Mouse (Mus musculus): ENCODE data around the gene Vldlr.

Vldlr gene

DNA sequence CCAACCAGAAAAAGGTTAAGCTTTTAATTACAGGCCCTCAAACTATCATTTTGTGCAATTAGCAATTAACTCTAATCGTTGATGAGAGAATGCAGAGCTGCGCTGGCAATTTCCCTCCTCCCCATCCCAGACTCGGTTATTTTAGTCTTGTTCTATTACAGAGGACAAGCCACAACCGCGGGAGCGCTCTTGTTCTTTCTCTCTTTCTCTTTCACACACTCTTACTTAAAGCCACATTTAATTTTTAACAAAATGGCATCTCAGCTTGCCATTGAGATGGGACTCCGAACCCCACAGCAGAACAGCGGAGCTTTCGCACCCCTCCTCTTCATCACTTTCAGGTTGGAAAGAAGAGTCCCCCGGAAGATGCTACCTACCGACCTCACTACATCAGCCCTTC lies at the start of gene Vldlr:
Gene Vldlr (plus strand): TSS at position 167 of the 400 bp plus-strand sequence.
- DNase-seq (ENCODE audit: low read depth): no peak

DNA sequence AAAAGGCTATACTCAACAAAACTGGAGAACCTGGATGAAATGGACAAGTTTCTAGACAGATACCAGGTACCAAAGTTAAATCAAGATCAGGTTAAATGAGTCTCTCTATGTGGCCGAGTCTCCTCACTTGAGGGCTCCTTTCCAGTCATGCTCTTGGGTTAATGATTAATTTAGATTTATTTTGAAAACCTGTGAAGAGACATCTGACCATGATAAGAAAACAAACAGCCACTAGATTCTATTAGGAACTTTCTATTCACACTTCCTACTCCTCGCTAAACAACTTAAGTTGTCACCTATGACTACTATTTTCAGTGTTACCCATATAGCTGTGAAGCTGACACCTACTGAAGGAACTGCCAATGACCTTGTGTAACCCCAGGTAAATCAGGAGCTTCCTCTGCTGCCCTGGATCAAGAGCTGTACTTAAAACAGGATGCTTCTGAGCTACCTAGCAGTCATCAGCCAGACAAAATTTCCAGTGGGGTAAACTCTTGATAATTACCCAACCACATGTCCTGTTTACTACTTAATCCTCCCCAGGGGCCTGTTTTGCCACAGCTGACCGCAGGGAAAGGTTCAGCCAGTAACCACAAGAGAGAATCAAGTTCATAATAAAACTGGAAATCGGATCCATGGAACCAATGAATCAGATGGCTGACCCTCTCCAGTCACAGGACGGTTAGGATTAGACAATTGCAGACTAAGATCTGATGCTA lies 48.5 kb upstream of the Vldlr start:
- no peak for DNase-seq (ENCODE audit: low read depth)

DNA sequence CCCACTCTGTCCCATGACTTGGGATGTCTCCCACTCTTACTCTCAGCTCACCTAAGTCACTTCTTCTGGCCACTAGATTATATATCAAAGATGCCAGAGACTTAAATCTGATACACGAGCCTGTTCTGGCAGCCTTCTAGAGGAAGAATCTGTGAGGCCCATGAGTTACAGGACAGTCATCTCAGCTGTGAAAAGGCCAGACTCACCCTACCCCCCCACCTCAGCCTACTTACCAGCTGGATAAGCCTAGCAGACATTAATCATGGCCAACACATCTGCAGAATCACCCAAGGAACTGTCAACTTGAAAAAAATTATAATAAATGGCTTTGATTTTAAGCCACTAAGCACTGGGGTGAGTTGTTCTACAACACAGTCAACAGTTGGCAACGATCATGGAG lies 42.4 kb upstream of the Vldlr start:
- no peak for DNase-seq (ENCODE audit: low read depth)

DNA sequence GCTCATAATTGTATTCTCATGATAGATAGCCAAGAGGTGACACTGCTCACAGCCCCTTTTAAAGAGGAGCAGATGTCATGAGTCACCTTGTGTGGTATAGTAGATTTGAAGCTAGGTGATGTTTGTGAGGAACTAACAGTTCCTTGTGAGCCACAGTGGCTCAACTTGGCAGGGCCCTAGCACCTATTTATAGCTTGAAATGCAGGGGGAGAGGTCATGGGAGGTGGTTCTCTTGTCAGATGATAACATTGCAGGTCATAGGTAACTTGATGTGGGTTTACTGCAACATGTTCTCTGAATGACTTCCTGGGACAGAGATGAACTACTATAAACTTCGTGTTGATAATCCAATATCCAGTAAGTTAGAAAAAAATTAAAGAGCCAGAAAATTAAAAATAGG lies 40.7 kb upstream of the Vldlr start:
- no peak for DNase-seq (ENCODE audit: low read depth)

DNA sequence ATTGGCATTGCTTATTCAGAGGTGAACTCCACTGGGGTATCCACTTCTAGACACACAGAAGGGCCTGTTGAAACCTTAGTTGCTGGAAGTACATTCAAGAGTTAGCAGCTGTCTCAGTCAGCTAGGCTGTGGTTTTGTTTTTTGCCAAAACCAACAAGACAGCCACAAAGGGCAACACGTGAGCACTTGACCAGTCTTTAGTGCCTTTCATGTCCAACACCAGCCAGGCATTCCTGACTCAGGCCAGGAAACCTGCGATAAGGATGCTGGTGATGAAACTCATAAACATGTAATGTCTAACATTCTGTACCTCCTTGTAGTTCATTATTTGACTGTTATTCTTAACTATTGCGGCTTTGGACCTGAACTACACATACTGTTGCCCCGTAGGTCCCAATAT lies 39.7 kb upstream of the Vldlr start:
- DNase-seq (ENCODE audit: low read depth): peak; percentile 55

DNA sequence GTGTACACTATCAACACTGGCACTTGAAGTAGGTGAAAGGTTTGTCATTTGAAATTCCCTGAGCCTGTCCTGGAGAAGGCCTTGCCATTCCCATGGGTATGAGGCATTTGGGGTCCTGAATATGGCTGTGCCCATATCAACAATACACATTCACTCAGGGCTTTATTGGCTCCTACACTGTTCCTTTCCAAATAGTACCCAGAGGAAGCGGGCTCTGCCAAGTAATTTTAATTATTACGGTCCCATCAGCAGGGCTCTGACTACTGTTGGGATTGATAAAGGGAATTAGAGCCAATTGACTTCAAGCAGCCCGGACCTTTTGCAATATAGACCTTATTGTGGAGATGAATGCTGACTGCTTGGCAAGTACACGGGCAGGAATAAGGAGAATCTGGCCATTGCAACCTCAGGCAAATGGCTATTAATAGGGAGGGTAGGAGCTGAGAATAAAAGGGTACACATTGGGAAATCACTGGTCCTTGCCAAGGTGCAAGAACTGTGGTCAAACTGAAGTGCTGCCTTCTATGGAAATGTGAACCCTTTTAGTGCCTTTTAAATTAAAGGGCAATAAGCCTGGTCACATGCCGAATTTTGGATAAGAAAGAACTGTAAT lies 38.0 kb upstream of the Vldlr start:
- no peak for DNase-seq (ENCODE audit: low read depth)

DNA sequence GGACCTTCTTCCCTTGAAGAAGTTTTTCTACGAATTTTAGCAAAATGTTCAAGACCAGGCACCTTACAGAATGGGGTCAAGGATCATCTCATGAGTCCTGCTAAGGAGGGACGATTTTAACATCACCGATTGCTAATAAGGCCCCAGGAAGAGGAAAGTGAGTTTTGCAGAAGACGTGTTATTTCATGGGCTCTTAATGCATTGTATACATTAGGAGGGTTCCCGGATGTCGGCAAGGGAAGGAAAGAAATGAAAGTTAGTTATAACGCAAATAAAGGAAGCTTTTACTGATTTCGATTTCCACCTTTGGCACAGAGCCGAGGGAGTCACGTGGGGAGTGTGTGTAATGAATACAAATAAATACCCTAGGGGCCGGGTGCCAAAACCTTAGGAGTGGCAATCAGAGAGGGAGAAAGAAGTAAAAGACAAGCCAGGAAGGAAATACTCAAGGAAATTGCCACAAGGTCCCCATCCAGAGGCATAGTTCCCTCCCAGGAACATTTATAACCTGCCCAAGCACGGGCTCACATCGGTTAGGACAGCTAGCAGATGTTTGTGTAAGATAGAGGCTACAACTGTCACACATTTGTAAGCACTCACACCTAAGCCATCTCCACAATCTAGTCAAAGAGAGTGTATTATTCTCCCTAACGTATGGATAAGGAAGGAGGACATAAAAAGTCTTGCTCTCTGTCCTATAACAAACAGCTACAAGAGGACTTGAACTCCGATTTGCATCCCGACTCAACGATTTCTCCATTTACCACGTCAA lies 35.7 kb upstream of the Vldlr start:
- no peak for DNase-seq (ENCODE audit: low read depth)

DNA sequence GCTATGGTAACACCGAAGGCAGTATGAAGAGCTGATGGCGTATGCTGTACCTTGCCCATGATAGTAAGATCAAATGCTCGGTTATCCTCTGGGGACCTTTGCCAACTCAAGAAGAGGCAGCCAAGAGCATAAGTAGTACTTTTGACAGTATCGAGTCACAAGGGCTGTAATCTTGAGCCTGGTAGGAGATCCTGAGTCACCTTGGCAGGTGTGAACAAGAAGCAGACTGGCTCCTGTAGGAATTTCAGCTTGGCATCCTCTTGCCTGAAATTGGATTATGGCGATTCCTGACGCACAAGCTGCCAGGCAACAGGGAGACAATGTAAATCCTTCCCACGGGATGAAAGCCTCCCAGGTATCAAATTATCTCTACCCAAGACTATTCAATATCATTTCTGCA lies 32.8 kb upstream of the Vldlr start:
- no peak for DNase-seq (ENCODE audit: low read depth)

DNA sequence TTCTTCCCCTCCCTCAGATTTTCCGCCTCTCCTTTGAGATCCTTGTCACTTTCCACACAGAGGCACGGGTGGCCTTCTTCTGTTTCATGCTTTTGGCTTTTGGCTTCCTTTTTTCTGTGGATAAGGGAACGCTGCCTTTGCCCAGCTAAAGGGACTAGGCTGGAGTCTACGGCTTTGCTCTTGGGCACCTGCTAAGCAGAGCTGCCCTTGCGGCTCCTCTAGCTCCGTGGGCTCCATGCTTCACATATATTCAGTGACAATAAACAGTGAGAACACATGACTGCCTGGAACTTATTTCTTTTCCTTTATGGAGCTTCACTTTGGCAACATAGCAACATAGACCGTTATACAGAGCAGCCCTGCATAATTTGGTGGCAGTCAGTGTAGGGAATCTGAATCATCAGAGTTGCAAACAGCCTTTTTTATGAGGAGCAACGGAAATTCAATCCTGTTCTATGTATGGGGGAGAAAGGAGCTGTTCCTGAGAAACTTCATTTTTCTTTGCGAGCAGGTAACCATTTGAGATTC lies 12.5 kb upstream of the Vldlr start:
- no peak for DNase-seq (ENCODE audit: low read depth)

DNA sequence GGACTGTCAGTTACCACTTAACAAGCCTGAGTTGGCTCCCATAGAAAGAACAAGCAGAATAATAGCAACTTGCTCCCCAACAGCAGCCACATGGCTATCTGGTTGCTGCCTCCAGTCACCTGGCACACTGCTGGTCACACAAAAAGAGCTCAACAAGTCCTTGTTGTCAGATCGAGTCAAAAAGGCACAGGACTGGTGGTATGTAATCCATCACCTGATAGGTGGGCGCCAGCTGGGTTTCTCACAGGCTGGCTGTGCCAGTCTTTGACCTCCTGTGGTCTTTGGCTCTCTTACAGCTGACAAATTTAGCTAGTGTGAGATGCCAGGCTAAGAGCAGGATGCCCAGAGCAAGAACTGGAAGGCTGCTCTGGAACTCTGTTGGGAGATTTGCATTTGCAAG lies 5.3 kb upstream of the Vldlr start:
- DNase-seq (ENCODE audit: low read depth): no peak

DNA sequence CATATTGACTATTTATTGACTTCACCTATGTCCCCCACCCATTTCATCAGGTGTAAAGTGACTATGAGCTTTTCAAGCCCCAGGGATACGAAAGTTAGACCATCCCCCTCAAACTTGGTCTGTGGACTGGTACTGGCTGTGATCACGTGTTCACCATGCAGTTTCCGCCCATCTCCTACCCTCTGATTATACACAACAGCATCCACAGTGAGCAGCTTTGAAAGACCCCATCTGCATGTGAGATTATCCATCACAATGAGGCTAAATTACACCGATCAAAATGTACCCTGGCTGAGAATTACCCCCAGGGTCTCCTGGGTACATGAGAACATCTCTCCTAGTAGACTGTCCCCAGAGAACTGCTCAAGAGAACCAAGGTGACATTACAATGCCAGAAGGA lies 688 bp upstream of the Vldlr start:
- no peak for DNase-seq (ENCODE audit: low read depth)

DNA sequence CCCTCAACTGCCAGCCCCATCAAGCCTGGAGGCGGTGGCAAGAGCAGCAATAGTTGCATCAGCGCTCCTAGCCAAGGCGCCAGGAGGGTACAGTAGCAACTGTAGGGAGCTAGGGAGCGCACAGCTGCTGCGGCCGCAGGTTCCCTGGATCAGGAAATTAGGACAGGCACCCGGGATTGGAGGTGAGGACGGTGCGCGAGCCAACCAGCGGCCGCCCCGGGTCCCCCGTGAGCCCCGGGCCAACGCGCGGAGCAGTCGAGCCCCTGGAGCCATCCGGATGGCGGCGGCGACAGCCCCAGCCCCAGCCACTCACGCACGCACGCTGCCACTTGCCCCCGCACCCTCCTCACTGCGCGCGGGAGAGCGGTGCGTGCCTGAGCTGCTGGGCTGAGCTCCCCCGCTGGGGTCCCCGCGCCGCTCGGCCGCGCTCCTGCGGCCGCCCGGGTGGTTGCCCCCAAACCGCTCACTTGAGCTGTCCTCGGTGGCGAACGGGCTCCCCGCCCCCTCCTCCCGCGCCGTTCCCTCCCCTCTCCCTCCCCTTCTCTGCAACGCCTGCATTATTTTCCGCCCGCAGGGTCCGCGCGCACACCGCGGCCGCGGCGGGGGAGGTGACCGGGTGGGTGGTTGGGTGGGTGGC lies 601 bp downstream of the Vldlr start:
- peak; percentile 3 for DNase-seq (ENCODE audit: low read depth)

DNA sequence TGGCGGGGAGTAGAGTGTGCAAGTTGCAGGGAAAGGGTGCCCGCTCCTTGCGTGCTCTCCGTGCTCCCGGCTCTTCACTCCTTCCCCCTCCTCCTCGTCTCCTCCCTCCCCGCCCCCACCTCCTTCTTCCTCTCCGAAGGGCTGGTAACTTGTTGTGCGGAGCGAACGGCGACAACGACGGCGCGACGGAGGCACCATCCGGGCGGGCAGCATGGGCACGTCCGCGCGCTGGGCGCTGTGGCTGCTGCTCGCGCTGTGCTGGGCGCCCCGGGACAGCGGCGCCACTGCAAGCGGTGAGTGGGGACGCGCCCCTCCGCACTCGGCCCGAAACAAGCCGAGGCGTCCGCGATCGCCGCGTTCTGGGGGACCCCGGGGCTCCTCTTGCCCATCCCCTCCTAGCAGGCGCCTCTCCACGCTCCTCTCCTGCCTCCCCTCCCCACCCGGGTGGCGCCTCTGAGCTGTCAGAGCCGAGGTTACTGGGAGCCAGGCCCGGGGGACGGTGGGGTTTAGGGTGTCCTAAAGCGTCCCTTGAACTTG lies 1.2 kb downstream of the Vldlr start:
- DNase-seq (ENCODE audit: low read depth): no peak

DNA sequence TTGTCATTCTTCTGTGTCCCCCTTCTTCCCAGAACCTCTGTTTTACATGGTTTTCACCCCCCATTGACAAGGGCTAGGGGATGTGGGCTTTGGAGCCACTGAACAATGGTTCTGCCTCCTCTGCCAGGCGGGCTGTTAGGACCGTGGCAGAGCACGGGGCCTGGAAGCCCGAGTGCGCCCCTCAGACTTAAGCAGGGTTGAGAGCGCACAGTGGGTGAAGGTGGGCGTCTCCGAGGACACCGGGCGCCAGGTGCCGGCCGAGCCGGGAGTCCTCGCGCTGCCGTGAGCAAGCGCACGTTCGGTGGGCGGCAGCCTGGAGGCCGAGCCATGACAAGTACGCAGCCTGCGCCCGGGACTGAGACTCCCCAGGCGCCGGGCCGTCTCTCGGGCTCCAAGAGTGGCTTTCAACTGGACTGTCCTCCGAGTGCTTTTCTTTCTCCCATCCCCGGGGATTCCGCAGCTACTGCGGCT lies 1.7 kb downstream of the Vldlr start:
- DNase-seq (ENCODE audit: low read depth): no peak

DNA sequence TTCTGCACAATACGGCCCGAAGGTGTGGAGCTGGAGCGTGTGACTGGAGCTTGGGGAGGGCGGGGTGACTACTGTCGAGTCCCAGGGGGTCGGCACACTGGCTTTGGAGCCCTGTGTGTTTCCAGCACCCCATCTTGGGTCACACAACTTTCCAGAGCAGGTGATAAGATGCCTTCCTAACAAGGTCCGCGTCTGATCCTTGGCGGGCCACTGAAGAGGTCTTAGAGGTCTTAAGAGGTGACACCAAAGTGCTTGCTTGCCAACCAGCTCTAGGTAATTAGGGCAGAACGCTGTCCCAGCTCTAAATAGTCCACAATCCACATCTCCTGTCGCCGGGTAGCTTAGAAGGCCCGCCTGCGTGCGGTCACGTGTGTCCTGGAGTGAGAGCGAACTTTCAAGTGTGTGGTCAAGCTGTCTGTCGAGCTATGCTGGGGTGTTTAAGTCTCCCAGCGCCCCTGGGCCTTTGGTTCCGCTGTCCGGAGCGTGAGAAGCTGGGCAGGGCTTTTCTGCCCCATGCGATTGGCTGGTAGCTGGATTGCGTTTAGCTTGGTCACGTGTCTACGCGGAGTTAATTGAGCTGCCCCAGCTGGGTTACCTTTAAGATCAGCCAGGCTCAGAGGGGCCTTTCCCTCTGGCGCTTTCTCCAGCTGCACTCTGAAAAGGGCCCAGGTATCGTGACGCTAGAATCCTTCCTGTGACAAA lies 2.4 kb downstream of the Vldlr start:
- no peak for DNase-seq (ENCODE audit: low read depth)

DNA sequence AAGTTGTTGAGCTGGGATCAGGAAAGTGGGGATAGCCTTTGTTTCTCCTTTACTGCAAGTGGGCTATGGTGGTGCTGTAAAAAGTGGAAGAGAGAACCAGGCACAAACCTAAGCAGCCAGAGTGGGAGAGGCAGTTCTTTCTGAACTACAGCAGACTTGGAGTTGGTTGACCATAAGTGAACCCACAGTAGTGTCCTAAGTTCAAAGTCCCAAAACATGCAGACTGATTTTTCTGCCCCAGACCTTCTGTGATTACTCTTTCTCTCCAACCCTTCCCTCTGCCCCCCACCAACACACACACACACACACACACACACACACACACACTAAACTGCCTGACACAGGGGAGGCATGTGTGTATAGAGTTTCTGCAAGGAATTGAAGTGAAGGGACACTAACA lies 3.3 kb downstream of the Vldlr start:
- no peak for DNase-seq (ENCODE audit: low read depth)

DNA sequence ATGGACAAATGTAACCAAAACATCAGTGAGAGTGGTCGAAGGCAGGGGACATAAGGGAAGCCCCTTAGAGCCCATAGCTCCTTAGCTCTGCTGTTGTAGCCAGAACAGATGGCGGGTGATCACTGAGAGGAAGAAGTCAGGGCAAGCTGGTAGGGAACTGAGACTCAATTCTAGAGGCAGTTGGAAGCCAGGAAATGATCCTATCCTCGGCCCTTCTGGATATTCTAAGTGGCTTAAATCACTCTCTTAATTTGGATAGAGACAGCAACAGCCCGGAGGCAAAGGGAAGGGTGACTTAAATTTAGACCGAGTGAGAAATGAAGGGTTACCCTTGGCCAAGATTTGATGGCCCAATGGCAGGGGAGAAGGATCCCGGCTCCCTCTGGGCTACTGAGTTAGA lies 6.8 kb downstream of the Vldlr start:
- no peak for DNase-seq (ENCODE audit: low read depth)

DNA sequence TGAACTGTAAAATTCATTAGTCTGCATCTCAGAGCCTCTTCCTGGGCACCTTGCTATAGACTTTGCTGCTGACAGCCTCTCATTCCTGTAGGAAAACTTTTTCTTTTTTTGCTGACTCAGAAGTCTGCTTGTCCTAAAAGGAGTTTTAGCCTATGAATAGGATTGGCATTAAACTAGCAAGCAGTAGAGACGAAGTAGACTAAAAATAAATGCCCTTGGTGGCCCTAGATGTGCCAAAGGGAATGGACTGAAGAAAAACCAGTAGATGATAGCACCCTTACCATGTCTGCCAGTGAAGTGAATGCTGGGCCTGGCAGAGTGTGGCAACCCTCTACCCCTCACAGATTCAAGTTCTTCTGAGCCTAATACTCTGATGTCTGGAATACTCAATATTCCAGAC lies 8.1 kb downstream of the Vldlr start:
- no peak for DNase-seq (ENCODE audit: low read depth)

DNA sequence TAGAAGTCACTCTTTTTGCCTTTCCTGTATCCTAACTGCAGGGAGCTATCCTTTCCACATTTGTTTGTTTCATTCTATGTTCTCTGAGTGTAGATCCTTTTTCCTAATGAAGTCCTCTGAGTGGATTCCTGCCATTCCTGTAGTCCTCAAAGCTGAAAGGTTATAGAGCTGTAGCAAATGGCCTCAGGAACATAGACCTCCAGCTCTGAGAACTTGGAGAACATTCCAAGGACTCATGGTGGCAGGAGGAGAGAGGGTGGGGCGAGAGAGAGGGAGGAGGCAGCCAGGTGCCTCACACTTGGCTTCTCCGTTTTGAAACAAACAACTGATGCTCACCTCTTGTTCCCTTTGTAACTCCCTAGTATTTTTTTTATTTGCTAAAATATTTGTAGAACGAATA lies 10.3 kb downstream of the Vldlr start:
- no peak for DNase-seq (ENCODE audit: low read depth)

DNA sequence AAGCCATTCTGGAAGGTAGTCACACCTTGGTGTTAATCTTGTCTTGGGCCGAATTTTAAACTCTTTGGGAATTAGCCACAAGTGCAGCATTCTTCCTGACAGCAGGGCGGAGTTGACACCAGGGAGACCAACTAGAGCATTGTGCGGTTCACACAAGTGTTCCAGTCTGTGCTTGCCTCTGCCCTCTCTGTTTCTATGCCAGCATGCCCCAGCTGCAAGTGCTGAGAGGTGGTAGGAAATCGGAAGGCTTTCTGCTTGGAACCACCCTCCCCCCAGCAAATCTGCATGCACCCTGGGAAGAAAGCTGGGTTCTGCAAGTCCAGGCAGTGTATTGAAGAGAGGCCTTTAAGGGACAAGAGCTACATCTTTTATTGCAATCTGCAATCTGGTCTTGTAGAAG lies 10.8 kb downstream of the Vldlr start:
- no peak for DNase-seq (ENCODE audit: low read depth)

DNA sequence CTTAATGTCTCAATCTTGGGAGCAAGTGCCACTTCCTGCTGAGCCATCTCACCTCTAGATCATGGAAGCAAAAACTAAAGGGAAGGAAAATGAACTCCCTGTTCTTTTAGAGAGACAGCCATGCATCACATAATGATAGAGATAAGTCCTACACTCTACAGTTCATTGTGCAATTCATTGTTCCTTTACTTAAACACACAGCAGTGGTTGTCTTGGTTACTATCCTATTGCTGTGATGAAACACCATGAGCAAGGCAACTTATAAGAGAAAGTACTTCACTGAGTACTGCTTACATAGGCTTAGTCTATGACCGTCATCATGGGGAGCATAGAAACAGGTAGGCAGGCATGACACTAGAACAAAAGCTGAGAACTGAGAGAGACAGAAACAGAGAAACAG lies 12.0 kb downstream of the Vldlr start:
- DNase-seq (ENCODE audit: low read depth): no peak

DNA sequence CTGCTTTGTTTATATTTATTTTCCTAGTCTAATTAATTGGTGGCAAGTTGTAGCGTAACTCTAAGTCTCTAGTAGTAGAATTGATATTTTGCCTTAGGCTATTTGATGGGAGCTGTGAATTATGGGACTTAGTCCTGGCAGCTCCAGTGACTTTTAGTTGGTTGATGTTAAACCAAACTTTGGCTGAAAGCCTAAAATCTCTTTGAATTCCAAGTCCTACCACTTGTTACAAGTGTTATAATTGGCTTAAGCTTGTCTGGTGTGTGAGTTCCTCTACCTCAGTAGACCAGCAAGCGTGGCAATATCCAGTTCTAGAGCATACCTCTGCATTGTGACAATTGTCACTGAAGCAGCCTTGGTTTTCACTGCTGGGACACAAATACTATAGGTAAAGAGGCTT lies 17.1 kb downstream of the Vldlr start:
- no peak for DNase-seq (ENCODE audit: low read depth)
